Mouse (Mus musculus) G1E (cell line): ENCODE measurements around the gene Hps1. TPM values are rescaled to one million over a fixed set of nuclear protein-coding genes. Genes with fewer than 3 reads are reported as not detected.
A peak's percentile ranks its signal among the peaks of the same experiment; 100 is the strongest.

ENCODE experiments used
- ATAC-seq: 2 replicates; pipeline ENCODE4 v1.8.0; 2016; ENCODE audit warnings: mild to moderate bottlenecking; ENCODE audit not compliant: insufficient number of reproducible peaks, poor library complexity, low FRiP score, severe bottlenecking; ENCODE audit errors: extremely low read depth
- DNase-seq: peaks from one replicate; pipeline ENCODE4 v3.0.0; 2012; ENCODE audit warnings: low spot score
- H3K27me3 ChIP-seq: 2 replicates; pipeline ENCODE4 v1.6.1; 2012; ENCODE audit warnings: mild to moderate bottlenecking, low read length, inconsistent platforms; ENCODE audit not compliant: insufficient read depth
- H3K36me3 ChIP-seq: replicated peaks from 2 replicates; pipeline ENCODE3; 2012; ENCODE audit warnings: mild to moderate bottlenecking, inconsistent platforms
- H3K4me1 ChIP-seq: 2 replicates; pipeline ENCODE4 v1.6.1; 2012; ENCODE audit warnings: low read depth, low read length, inconsistent platforms, mixed read lengths; ENCODE audit not compliant: insufficient read depth
- H3K4me3 ChIP-seq: 2 replicates; pipeline ENCODE4 v1.5.1; 2012; ENCODE audit warnings: low read depth, mild to moderate bottlenecking, inconsistent platforms, low read length, moderate library complexity, mixed read lengths
- H3K9me3 ChIP-seq: replicated peaks from 2 replicates; pipeline ENCODE4 v1.6.1; 2012; ENCODE audit warnings: inconsistent platforms
- CTCF ChIP-seq: IDR thresholded peaks from 2 replicates; pipeline ENCODE4 v1.5.1; 2012; ENCODE audit warnings: low read depth, low read length, inconsistent platforms, mixed read lengths
- GATA1 ChIP-seq: IDR thresholded peaks from 2 replicates; pipeline ENCODE4 v1.6.1; 2012; ENCODE audit warnings: borderline replicate concordance, low read length, inconsistent platforms, mixed read lengths
- GATA2 ChIP-seq: IDR thresholded peaks from 2 replicates; pipeline ENCODE4 v1.6.1; 2012; ENCODE audit warnings: low read depth, low read length, inconsistent platforms, borderline replicate concordance
- POLR2AphosphoS5 ChIP-seq: IDR thresholded peaks from 2 replicates; pipeline ENCODE4 v1.6.1; 2012; ENCODE audit warnings: low read depth, low read length, inconsistent platforms; ENCODE audit not compliant: insufficient replicate concordance
- TAL1 ChIP-seq: conservative IDR thresholded peaks from 2 replicates; pipeline ENCODE4 v1.6.1; 2012; ENCODE audit warnings: low read depth, low read length, inconsistent platforms, mixed read lengths
- polyA plus RNA-seq: library from polyadenylated mRNA; stranded (reverse); fragments of >175 nt; gene quantifications from 2 replicates; pipeline ENCODE4 v1.2.3, GENCODE M21; 2012
- total RNA-seq, 2 experiments: library from RNA; stranded (forward) in 1 of 2; stranded (reverse) in 1 of 2; fragments of 200-1000 nt in 1 of 2; fragments of >200 nt in 1 of 2; fragmentation: Nextera tagmentation in 1 of 2; gene quantifications; 2 replicates each; pipeline ENCODE4 v1.2.3; 2014 to 2017

Hps1 gene
- total RNA-seq (2014; fragmentation: Nextera tagmentation) = 11.1 and 13.0 TPM in 2 replicates
- 22.4 and 24.6 TPM in 2 replicates for total RNA-seq (2017)
- polyA plus RNA-seq = 55.2 and 65.1 TPM in 2 replicates

DNA sequence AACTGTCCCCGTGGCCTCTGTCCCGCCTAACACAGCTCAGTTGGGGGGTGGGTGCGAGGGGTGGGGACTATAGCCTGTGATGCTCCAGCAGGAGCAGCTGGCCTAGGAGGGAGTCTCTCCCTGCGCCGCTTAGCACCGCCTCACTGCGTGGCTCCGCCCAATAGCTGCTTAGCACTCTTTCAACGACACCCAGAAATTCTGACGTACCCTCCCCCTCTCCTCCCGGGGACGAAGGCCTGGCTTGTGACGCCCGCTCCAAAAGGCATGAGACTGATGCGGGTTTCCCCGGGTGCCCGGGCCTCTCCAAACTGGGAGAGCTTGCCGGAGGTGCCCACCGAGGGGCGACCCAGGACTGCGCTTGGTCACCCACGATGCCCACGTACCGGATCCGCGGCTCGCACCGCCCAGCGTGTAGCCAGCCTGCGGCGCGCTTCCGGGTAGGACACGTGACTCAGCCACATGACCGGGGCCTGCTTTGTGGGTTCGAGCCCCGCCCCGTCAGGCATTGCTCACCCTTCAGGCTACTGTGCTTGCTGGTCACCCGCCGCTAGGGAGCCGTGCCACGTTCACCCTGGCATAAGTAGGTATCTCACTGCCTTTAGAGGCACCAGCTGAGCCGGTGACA lies at the start of gene Hps1:
Gene Hps1 (minus strand): TSS at position 448 of the 625 bp plus-strand sequence.
- Histone ChIP-seq H3K4me1 (peaks cover 24% of the 10 kb centered on the region), H3K36me3 (peaks cover 28% of the 10 kb centered on the region), H3K27me3 (no peaks in the 10 kb centered on the region; the same call in 1 of the 2 replicates), H3K4me3 (peak within 1 kb of the TSS; percentile 76), H3K9me3 (no peaks in the 10 kb centered on the region)
- DNase-seq (peak; percentile 83), ATAC-seq (peak; percentile 83)
- no peak for TF ChIP-seq CTCF

DNA sequence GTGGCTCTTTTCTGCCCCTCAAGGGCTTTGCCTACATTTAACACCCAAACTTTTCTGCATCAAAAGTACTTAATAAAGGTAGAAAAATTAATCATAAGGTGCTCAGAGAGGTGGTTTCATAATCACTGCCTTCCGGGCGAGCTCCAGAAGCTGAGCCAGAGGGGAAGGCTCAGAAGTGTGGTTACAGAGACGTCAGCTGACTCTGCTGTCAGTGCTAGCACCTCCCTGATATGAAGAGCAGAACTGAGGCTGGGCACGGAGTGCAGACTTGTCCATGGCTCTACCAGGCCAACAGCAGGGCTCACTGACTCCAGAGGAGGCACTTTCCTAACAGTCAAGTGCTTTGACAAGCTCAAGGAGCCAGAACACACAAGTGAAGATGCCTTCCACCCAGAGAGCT lies 49.4 kb upstream of the Hps1 start:
- H3K4me3 ChIP-seq = no peak overlapping the region
- DNase-seq (no peak), ATAC-seq (no peak)
- H3K9me3 ChIP-seq = no peaks in the 10 kb centered on the region
- H3K36me3 ChIP-seq = no peaks in the 10 kb centered on the region
- TF ChIP-seq GATA2 (no peak), GATA1 (no peak), POLR2AphosphoS5 (no peak), CTCF (no peak), TAL1 (no peak)
- H3K27me3 ChIP-seq = no peaks in the 10 kb centered on the region; the same call in 1 of the 2 replicates
- H3K4me1 ChIP-seq = no peaks in the 10 kb centered on the region

GRCm38 (mm10) chr19:42827843-42828242 lies 48.1 kb upstream of the Hps1 start:
- ATAC-seq (no peak), DNase-seq (no peak)
- no peak for TF ChIP-seq TAL1
- no peak for TF ChIP-seq CTCF
- TF ChIP-seq POLR2AphosphoS5 = no peak
- TF ChIP-seq GATA2 = no peak
- no peak for TF ChIP-seq GATA1
- Histone ChIP-seq H3K9me3 (no peaks in the 10 kb centered on the region), H3K4me3 (no peak overlapping the region), H3K36me3 (no peaks in the 10 kb centered on the region), H3K27me3 (no peaks in the 10 kb centered on the region; the same call in 1 of the 2 replicates), H3K4me1 (no peaks in the 10 kb centered on the region)

DNA sequence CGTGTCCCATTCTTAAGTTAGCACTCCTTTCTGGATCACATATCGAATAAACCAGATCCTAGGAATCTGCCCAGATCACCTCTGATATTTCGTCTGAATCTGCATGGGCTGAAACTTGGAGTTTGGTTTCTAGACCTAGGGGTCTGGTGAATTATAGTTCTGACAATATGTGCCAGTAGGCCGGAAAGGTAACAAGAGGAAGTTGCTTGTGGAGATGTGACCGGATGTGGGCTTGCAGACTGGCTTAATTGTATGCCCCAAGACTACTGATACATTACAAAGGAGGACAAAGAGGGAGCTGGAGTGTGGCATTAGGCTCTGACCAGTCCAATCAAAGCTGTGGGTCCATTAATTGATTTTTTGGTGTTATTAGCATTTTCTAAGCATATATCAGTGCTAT lies 40.3 kb upstream of the Hps1 start:
- Histone ChIP-seq H3K36me3 (no peaks in the 10 kb centered on the region), H3K27me3 (no peaks in the 10 kb centered on the region), H3K9me3 (no peaks in the 10 kb centered on the region), H3K4me3 (no peak overlapping the region), H3K4me1 (no peaks in the 10 kb centered on the region)
- no peak for TF ChIP-seq POLR2AphosphoS5
- no peak for TF ChIP-seq CTCF
- TF ChIP-seq TAL1 = no peak
- no peak for TF ChIP-seq GATA2
- TF ChIP-seq GATA1 = no peak
- DNase-seq = no peak
- no peak for ATAC-seq

- no peaks in the 10 kb centered on the region for H3K9me3 ChIP-seq
- H3K4me3 ChIP-seq = no peak overlapping the region
- no peaks in the 10 kb centered on the region for H3K36me3 ChIP-seq
- ATAC-seq = no peak
- no peaks in the 10 kb centered on the region for H3K4me1 ChIP-seq
- TF ChIP-seq POLR2AphosphoS5 = no peak
- TF ChIP-seq TAL1 = no peak
- TF ChIP-seq GATA2 = no peak
- TF ChIP-seq GATA1 = no peak
- TF ChIP-seq CTCF = no peak
- no peaks in the 10 kb centered on the region for H3K27me3 ChIP-seq
- no peak for DNase-seq
Observed at GRCm38 (mm10) chr19:42817761-42818160, 38.0 kb upstream of the Hps1 start.

DNA sequence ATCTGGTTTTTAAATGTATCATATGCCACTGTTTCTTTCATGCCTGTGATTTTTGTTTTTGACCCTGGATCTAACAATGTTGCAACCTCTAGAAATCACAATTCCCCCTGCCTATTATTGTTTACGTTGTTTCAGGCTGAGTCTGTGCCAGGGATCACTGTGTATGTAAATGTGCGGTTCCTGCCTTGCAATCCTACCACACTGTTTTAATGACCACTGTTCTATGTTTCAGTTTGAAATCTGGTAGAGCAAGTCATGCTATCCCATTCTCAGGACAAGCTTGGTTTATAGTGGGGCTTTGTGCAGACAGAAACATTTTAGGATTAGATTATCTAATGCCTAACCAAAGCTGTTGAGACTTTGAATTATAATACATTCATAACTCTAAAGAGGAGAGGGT lies 36.5 kb upstream of the Hps1 start:
- H3K4me1 ChIP-seq = no peaks in the 10 kb centered on the region
- H3K36me3 ChIP-seq = no peaks in the 10 kb centered on the region
- no peak overlapping the region for H3K4me3 ChIP-seq
- no peaks in the 10 kb centered on the region for H3K27me3 ChIP-seq
- no peak for TF ChIP-seq POLR2AphosphoS5
- TF ChIP-seq GATA1 = no peak
- TF ChIP-seq TAL1 = no peak
- no peak for TF ChIP-seq GATA2
- TF ChIP-seq CTCF = no peak
- ATAC-seq = no peak
- H3K9me3 ChIP-seq = no peaks in the 10 kb centered on the region
- no peak for DNase-seq

- DNase-seq = no peak
- Histone ChIP-seq H3K27me3 (no peaks in the 10 kb centered on the region; the same call in none of the 2 replicates), H3K9me3 (no peaks in the 10 kb centered on the region), H3K4me1 (no peaks in the 10 kb centered on the region), H3K36me3 (no peaks in the 10 kb centered on the region), H3K4me3 (no peak overlapping the region)
- ATAC-seq = no peak
- TF ChIP-seq TAL1 = no peak
- no peak for TF ChIP-seq CTCF
- no peak for TF ChIP-seq GATA1
- TF ChIP-seq GATA2 = no peak
- TF ChIP-seq POLR2AphosphoS5 = no peak
Observed at GRCm38 (mm10) chr19:42810140-42810539, 30.4 kb upstream of the Hps1 start.
